Mouse (Mus musculus): ENCODE data around the gene Nsrp1.

GRCm38 (mm10) chr11:77084001-77084682, 5.9 kb upstream of the Nsrp1 start:
- TF ChIP-seq POLR2A (IDR thresholded peaks at IDR 0.05; ENCODE audit: low read depth, low read length) (no peak), CTCF (IDR thresholded peaks at IDR 0.05; ENCODE audit: extremely low read depth, insufficient read depth, insufficient read length, insufficient replicate concordance) (no peak)
